Mouse (Mus musculus): ENCODE results near the gene Psmb9. TPM values are rescaled to one million over a fixed set of nuclear protein-coding genes. Genes with fewer than 3 reads are reported as not detected.
A peak's percentile ranks its signal among the peaks of the same experiment; 100 is the strongest.

Gene Psmb9
- total RNA-seq, 1 experiment from 2014 or later: 124 TPM

DNA sequence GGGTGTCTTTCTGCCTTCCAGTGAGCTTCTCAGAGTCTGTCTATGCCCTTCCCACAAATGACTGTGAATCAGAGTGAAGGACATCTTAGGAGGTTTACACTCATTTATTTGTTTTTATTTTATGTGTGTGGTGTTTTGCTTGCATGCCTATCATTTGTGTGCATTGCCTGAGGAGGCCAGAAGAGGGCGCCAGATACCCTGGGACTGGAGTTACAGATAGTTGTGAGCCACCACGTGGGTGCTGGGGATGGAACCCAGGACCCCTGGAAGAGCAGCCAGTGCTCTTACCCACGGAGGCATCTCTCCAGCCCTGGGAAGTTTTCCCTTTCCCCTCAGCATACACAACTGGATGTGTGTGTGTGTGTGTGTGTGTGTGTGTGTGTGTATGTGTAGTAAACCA is 22.1 kb upstream of the Psmb9 start:
- ATAC-seq (replicated peaks in 1 of 2; ENCODE audit: insufficient read depth in 1 of 2, low FRiP score in 2 of 2, low TSS enrichment in 1 of 2, low read depth in 1 of 2, poor library complexity in 2 of 2, severe bottlenecking in 2 of 2): no peak

DNA sequence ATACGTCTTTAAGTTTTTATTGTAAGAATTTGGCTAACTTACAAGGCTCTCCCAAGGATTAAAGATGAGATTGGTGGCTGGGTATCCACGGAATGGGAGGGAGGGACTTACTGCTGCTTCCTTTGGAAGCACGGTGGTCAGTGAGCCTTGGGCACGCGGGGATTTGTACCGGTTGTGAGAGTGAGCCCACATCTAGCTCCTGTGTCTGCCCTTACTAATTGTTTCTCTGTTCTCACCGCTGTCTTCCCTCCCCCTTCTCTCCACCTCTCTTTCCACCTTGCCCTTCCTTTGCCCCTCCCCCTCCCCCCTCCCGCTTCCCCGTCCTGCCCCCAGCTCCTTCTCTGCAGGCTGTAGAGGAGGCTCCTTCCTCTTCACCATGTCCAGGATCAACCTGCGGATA is 20.9 kb upstream of the Psmb9 start:
- ATAC-seq (replicated peaks in 1 of 2; ENCODE audit: insufficient read depth in 1 of 2, low FRiP score in 2 of 2, low TSS enrichment in 1 of 2, low read depth in 1 of 2, poor library complexity in 2 of 2, severe bottlenecking in 2 of 2): no peak

GRCm38 (mm10) chr17:34207866-34208265 is 20.3 kb upstream of the Psmb9 start:
- no peak for ATAC-seq (replicated peaks in 1 of 2; ENCODE audit: insufficient read depth in 1 of 2, low FRiP score in 2 of 2, low TSS enrichment in 1 of 2, low read depth in 1 of 2, poor library complexity in 2 of 2, severe bottlenecking in 2 of 2)

DNA sequence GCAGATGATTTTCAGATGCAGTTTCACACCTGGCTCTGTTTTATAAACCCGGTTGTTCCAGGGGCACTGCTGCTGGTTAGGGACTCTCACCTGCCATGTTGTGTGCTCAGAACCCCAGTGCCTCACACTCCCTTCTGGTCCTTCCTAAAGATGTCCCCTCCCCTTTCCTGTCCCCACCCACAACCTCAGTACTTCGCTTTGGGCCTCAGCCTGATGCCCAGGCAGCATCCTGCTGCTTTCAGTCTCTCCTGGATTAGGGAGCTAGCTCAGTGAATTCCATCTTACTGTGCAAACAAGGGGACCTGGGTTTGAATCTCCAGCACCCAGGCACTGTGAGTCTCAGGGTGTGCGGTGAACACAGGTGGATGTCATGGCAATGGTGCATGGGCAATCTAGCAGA is 19.9 kb upstream of the Psmb9 start:
- no peak for ATAC-seq (replicated peaks in 1 of 2; ENCODE audit: insufficient read depth in 1 of 2, low FRiP score in 2 of 2, low TSS enrichment in 1 of 2, low read depth in 1 of 2, poor library complexity in 2 of 2, severe bottlenecking in 2 of 2)

DNA sequence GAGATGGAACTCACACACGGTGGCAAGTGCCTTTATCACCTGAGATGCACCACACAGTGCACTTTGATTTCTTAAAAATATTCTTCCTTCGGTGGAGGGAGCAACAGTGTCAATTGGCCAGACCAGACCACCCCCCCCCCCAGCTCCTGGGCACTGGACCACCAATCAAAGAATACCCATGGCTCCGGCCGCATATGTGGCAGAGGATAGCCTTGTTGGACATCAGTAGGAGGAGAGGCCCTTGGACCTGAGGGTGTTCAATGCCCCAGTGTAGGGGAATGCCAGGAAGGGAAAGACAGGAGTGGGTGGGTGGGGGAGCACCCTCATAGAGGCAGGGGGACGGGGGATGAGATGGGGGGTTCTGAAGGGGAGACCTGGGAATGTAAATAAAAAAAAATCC is 19.2 kb upstream of the Psmb9 start:
- ATAC-seq (replicated peaks in 1 of 2; ENCODE audit: insufficient read depth in 1 of 2, low FRiP score in 2 of 2, low TSS enrichment in 1 of 2, low read depth in 1 of 2, poor library complexity in 2 of 2, severe bottlenecking in 2 of 2): no peak

DNA sequence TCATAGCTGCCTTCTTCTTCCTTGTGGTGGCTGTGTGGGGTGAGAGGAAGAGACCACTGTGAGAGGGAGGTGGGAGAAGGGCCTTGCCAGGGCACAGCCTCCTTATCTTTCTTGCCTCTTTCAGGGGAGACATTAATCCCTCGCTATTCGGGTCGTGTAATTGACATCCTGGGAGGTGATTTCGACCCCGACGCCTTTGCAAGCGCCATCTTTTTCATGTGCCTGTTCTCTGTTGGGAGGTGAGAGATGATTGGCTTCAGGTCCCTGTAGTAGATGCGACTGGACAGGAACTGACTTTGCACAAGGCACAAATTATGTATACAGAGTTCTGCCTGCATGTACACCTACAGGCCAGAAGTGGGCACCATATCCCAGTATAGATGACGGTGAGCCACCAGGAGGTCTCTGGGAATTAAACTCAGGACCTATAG is 18.2 kb upstream of the Psmb9 start:
- ATAC-seq (replicated peaks in 1 of 2; ENCODE audit: insufficient read depth in 1 of 2, low FRiP score in 2 of 2, low TSS enrichment in 1 of 2, low read depth in 1 of 2, poor library complexity in 2 of 2, severe bottlenecking in 2 of 2): peak; percentile 26 to 57; a peak in 3 of 4 replicates

- ATAC-seq (replicated peaks in 1 of 2; ENCODE audit: insufficient read depth in 1 of 2, low FRiP score in 2 of 2, low TSS enrichment in 1 of 2, low read depth in 1 of 2, poor library complexity in 2 of 2, severe bottlenecking in 2 of 2): peak in 1 of 2 experiments; percentile 4; a peak in 1 of 4 replicates
These were observed 17.6 kb upstream of the Psmb9 start for GRCm38 (mm10) chr17:34205021-34205745.

DNA sequence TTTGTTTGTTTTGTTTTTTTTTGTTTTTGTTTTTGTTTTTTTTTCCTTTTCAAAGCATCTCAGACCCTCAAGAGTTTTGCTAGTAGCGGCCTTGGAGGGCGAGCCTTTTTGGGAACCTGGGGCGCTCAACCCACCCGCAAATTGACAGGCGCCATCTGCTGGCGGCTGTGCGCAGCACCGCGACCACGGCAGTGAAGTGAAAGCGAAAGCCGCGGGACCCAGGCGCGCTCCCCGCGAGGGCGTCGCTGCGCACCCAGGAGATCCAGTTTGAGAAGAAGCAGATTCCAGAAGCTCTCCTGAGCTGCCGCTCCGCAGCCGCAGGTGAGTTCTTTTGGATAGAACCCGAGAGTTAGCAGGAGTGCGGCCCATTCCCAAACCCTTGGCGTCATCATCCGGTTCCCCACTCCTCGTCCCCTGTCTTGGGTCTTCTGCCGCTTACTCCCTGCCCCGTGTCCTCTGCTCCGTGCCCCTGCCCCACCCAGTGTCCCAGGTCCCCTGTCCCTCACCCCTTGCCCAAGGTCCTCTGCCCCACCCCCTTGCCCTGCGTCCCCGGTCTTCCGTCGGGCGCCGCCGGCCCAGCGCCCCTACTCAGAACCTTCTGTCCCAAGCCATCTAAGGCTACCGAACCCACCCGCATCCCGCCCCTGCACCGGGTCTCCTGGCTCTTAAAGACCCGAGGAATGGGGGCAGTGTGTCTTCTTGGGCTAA is 16.9 kb upstream of the Psmb9 start:
- peak; percentile 60 to 66 for ATAC-seq (replicated peaks in 1 of 2; ENCODE audit: insufficient read depth in 1 of 2, low FRiP score in 2 of 2, low TSS enrichment in 1 of 2, low read depth in 1 of 2, poor library complexity in 2 of 2, severe bottlenecking in 2 of 2)

GRCm38 (mm10) chr17:34203444-34203843 is 15.9 kb upstream of the Psmb9 start, which contains the start of gene Tap2:
TSS of gene Tap2 (plus strand) at chr17:34203527.
- ATAC-seq (replicated peaks in 1 of 2; ENCODE audit: insufficient read depth in 1 of 2, low FRiP score in 2 of 2, low TSS enrichment in 1 of 2, low read depth in 1 of 2, poor library complexity in 2 of 2, severe bottlenecking in 2 of 2): no peak

DNA sequence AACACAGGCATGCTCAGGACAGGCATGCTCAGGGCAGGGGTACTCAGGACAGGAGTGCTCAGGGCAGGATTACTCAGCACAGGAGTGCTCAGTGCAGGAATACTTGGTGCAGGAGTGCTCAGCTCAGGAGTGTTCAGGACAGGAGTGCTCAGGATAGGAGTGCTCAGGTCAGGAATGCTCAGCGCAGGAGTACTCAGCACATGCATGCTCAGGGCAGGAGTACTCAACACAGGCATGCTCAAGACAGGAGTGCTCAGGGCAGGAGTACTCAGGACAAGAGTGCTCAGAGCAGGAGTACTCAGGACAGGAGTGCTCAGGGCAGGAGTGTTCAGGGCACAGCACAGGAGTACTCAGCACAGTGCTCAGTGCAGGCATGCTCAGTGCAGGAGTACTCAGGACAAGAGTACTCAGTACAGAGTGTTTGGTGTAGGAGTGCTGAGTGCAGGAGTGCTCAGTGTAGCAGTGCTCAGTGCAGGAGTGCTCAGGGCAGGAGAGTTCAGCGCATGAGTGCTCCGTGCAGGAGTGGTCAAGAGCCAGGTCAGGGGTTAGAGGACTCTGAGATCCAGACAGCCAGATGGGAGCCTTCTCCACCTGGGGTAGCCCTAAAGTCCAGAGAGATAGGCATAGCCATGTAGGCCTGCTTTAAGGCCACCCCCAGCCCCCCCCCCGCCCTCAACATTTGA is 15.3 kb upstream of the Psmb9 start:
- no peak for ATAC-seq (replicated peaks in 1 of 2; ENCODE audit: insufficient read depth in 1 of 2, low FRiP score in 2 of 2, low TSS enrichment in 1 of 2, low read depth in 1 of 2, poor library complexity in 2 of 2, severe bottlenecking in 2 of 2)

DNA sequence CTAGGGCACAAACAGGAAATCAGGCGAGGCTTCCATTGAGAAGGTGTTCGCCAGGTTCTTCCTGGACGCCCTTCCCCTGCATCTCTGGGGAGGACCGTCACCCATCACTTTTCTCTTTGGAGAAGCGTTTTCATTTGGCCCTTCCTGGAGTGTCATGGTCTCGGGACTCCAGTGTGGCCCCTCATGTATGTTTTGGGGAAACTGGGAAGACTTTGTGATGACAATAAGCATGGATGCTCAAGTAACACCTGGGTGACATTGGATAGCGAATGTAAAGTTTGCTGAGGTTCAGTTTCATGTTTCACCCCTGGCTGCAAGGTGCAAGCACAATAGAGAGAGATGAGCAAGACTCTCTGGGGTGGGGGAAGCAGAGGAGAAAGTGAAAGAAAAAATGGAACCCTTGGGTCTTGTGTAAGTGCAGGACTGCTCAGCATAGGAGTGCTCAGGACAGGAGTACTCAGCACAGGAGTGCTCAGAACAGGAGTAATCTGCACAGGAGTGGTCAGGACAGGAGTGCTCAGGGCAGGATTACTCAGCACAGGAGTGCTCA is 14.0 kb upstream of the Psmb9 start:
- no peak for ATAC-seq (replicated peaks in 1 of 2; ENCODE audit: insufficient read depth in 1 of 2, low FRiP score in 2 of 2, low TSS enrichment in 1 of 2, low read depth in 1 of 2, poor library complexity in 2 of 2, severe bottlenecking in 2 of 2)

GRCm38 (mm10) chr17:34200772-34201505 is 13.4 kb upstream of the Psmb9 start:
- no peak for ATAC-seq (replicated peaks in 1 of 2; ENCODE audit: insufficient read depth in 1 of 2, low FRiP score in 2 of 2, low TSS enrichment in 1 of 2, low read depth in 1 of 2, poor library complexity in 2 of 2, severe bottlenecking in 2 of 2)

DNA sequence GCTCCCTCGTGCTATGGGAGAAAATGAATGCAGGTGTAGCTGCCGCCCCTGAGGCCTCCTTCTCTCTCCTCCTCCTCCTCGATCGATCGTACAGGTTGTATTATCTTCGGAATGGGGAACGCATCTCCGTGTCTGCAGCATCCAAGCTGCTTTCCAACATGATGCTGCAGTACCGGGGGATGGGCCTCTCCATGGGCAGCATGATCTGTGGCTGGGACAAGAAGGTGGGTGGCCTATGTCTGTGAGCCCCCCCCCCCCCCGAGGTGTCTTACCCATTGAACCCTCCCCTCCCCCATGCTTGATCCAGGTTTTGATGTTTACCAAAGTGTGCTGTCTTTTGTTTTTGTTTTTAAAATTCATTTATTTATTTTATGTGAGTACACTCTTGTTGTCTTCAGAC is 12.5 kb upstream of the Psmb9 start:
- no peak for ATAC-seq (replicated peaks in 1 of 2; ENCODE audit: insufficient read depth in 1 of 2, low FRiP score in 2 of 2, low TSS enrichment in 1 of 2, low read depth in 1 of 2, poor library complexity in 2 of 2, severe bottlenecking in 2 of 2)

DNA sequence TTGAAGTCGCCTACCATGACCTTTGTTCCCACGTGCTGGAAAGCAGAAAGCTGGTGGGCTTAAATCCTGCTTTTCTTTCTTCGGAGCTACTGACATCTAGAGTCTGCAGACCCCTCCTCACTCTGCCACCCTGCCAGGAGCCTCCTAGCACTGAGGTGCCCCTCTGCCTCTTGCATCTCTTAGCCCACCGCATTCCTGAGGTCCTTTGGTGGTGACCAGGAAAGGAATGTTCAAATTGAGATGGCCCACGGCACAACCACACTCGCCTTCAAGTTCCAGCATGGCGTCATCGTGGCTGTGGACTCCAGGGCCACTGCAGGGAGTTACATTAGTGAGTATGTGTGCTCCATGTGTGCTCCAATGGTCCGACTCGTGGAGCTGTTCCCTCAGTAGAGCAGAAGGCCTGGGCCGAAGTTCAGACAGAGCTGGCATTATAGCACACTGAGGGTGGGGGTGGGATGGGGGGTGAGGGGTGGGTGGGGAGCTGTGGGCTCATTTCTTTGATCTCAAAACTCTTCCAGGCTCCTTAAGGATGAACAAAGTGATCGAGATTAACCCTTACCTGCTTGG is 11.6 kb upstream of the Psmb9 start:
- ATAC-seq (replicated peaks in 1 of 2; ENCODE audit: insufficient read depth in 1 of 2, low FRiP score in 2 of 2, low TSS enrichment in 1 of 2, low read depth in 1 of 2, poor library complexity in 2 of 2, severe bottlenecking in 2 of 2): no peak

DNA sequence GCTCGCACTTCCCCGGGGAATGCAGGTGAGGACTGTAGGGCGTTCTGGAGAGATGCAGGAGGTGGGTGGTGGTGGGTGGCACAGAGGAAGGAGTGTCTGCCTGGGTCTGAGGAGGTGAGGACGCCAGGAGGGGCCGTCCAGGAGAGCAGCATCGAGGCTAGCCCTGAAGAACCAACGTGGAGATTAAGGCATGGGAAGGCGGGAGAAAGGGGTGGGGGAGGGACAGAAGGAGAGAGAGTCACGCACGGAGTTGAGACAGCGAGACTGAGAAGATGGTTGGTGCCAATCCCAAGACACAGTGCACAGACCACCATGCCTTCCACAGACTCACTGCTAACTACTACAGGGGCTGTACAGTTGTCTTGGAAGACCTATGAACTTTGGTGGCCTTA is 11.0 kb upstream of the Psmb9 start:
- ATAC-seq (replicated peaks in 1 of 2; ENCODE audit: insufficient read depth in 1 of 2, low FRiP score in 2 of 2, low TSS enrichment in 1 of 2, low read depth in 1 of 2, poor library complexity in 2 of 2, severe bottlenecking in 2 of 2): no peak; a peak in 1 of 4 replicates

DNA sequence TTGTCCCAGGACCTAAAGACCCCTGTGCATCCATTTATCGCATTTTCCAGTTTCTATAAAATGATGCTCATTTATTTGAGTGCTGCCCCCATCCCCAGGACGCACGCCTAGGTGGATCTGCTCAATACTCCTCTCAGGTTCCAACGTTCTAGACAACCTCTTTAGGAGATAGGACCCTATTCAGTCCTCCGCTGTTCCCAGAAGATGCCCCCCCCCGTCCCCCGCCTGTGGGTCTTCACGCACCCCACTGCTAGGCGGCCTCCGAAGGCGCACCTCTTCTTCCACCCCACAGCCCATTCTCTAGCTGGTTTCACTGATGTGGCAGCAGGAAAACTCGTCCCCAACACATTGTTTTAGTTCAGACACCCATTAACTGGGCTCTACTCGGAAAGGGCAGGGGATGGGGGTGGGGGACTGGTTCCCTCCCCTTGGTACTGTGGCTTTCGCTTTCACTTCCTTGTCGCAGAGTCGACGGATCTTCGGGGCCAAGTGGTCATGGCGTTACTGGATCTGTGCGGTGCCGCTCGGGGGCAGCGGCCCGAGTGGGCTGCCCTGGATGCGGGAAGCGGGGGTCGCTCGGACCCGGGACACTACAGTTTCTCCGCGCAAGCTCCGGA is 10.4 kb upstream of the Psmb9 start:
- peak; percentile 54 to 75; a peak in 3 of 4 replicates for ATAC-seq (replicated peaks in 1 of 2; ENCODE audit: insufficient read depth in 1 of 2, low FRiP score in 2 of 2, low TSS enrichment in 1 of 2, low read depth in 1 of 2, poor library complexity in 2 of 2, severe bottlenecking in 2 of 2)

Data from hematopoietic stem cell, adult 5-6 weeks (primary cell).